In genomic region chr17:28048425-28048824, GRCm38 (mm10) we compare ENCODE assay signal across 9 mouse cellular contexts. TPM values are rescaled to one million over a fixed set of nuclear protein-coding genes. Genes with fewer than 3 reads are reported as not detected.
DNase-seq lines count a peak whose midpoint lies in the region; ATAC-seq and TF ChIP-seq lines count a peak whose summit lies in the region.
"Had no signal": no experiment of that assay in that cellular context is flagged by ENCODE, and none has a peak within 500 bp of the region (broad histone marks: within the 10 kb centered on the region; RNA-seq: fewer than 3 reads in every experiment).

No protein-coding gene starts in this region.

- H3K9me3 ChIP-seq in hindbrain, embryonic 16.5 days (ENCODE audit: control insufficient read depth, low read length), result no peaks in the 10 kb centered on the region
- no peaks in the 10 kb centered on the region for H3K9me3 ChIP-seq in midbrain, embryonic 11.5 days (ENCODE audit: control insufficient read depth, low read length)
- H3K9me3 ChIP-seq: limb, embryonic 12.5 days had no signal

- H3K4me3 ChIP-seq in thymus, adult 2 months (ENCODE audit: control insufficient read depth, insufficient read depth, low read length), result no peak overlapping the region
- no peak overlapping the region for H3K4me3 ChIP-seq in hindbrain, embryonic 16.5 days (ENCODE audit: low read length)
- H3K4me3 ChIP-seq in midbrain, embryonic 11.5 days (ENCODE audit: low read depth, low read length), result no peak overlapping the region
- H3K4me3 ChIP-seq: limb, embryonic 12.5 days had no signal

- no peak overlapping the region for H3K4me2 ChIP-seq in hindbrain, embryonic 16.5 days (ENCODE audit: low read length)
- no peak overlapping the region for H3K4me2 ChIP-seq in midbrain, embryonic 11.5 days
- H3K4me2 ChIP-seq: limb, embryonic 12.5 days had no signal

- DNase-seq in CD4-positive, CD25-positive, alpha-beta regulatory T cell, adult 2 months (ENCODE audit: low read depth, low spot score), result peak; percentile 50
- DNase-seq in thymus, adult 2 months, result peak; percentile 46
- DNase-seq in thymus, adult 18-20 months, result no peak
- no peak for DNase-seq in midbrain, embryonic 11.5 days (ENCODE audit: low spot score, missing footprints)
- DNase-seq in adrenal gland, postnatal 4 days (ENCODE audit: low spot score in 2 of 2), result no peak
- no peak for DNase-seq in urinary bladder, postnatal 4 days (ENCODE audit: low spot score in 2 of 2)

- no peaks in the 10 kb centered on the region for H3K4me1 ChIP-seq in thymus, adult 2 months (replicated peaks; ENCODE audit: control insufficient read depth, insufficient read depth, low read length)
- H3K4me1 ChIP-seq in hindbrain, embryonic 16.5 days (ENCODE audit: control insufficient read depth, insufficient read depth, low read depth, low read length), result peaks cover 2% of the 10 kb centered on the region; the same call in 1 of the 2 replicates
- no peaks in the 10 kb centered on the region for H3K4me1 ChIP-seq in midbrain, embryonic 11.5 days (ENCODE audit: control insufficient read depth, insufficient read depth, low read length)

- H3K27ac ChIP-seq in thymus, adult 2 months (ENCODE audit: control insufficient read depth, insufficient read depth, low read length), result no peak overlapping the region
- no peak overlapping the region for H3K27ac ChIP-seq in hindbrain, embryonic 16.5 days (ENCODE audit: low read depth, low read length)
- no peak overlapping the region for H3K27ac ChIP-seq in midbrain, embryonic 11.5 days (ENCODE audit: low read depth, low read length)
- H3K27ac ChIP-seq: limb, embryonic 12.5 days had no signal

- no peak overlapping the region for H3K9ac ChIP-seq in hindbrain, embryonic 16.5 days (ENCODE audit: low read depth, low read length)
- H3K9ac ChIP-seq in midbrain, embryonic 11.5 days (ENCODE audit: low read length), result peak overlapping the region; percentile 12; the same call in 1 of the 2 replicates
- H3K9ac ChIP-seq: limb, embryonic 12.5 days had no signal

- 70% methylated on average over 4 of the region's 4 CpGs for WGBS in thymus, adult 2 months
- WGBS in hindbrain, embryonic 16.5 days, result 42% methylated on average over 4 of the region's 4 CpGs
- WGBS in midbrain, embryonic 11.5 days, result 47% methylated on average over 4 of the region's 4 CpGs

- peak; percentile 89; the same call in 1 of the 2 replicates for TF ChIP-seq CTCF in thymus, adult 2 months (IDR thresholded peaks at IDR 0.05; ENCODE audit: borderline replicate concordance, control insufficient read depth, extremely low read depth, insufficient read depth, low read length, poor library complexity)

- H3K27me3 ChIP-seq in thymus, adult 2 months (ENCODE audit: control insufficient read depth, insufficient read depth, low read length), result no peaks in the 10 kb centered on the region
- H3K27me3 ChIP-seq in hindbrain, embryonic 16.5 days (replicated peaks; ENCODE audit: control insufficient read depth, insufficient read depth, low read length), result no peaks in the 10 kb centered on the region
- H3K27me3 ChIP-seq in midbrain, embryonic 11.5 days (ENCODE audit: control insufficient read depth, insufficient read depth, low read length), result no peaks in the 10 kb centered on the region
- H3K27me3 ChIP-seq: limb, embryonic 12.5 days had no signal

- H3K36me3 ChIP-seq in thymus, adult 2 months (ENCODE audit: control insufficient read depth, insufficient read depth, low read length), result peaks cover 21% of the 10 kb centered on the region
- H3K36me3 ChIP-seq in hindbrain, embryonic 16.5 days (ENCODE audit: control insufficient read depth, insufficient read depth, low read length), result peaks cover 9% of the 10 kb centered on the region
- 0 out of 2 replicates have a peak, but pooled peaks cover 3% of the 10 kb centered on the region for H3K36me3 ChIP-seq in midbrain, embryonic 11.5 days (ENCODE audit: control insufficient read depth, insufficient read depth, low read length)

- ATAC-seq in CD4-positive, CD25-positive, alpha-beta regulatory T cell, adult 4 months, result no peak
- peak; percentile 74 for ATAC-seq in hindbrain, embryonic 16.5 days
- peak; percentile 76 for ATAC-seq in midbrain, embryonic 11.5 days (ENCODE audit: low FRiP score)

- TF ChIP-seq POLR2A in thymus, adult 2 months (IDR thresholded peaks at IDR 0.05; ENCODE audit: control insufficient read depth, extremely low read depth, insufficient read depth, low read length, poor library complexity), result no peak

RNA-seq across cellular contexts. Expression of gene Tcp11, which starts 32.0 kb away (rescaled TPM):
- polyA plus RNA-seq in CD4-positive, CD25-positive, alpha-beta regulatory T cell, adult 4 months (2017; shearing (Covaris generic)), result 1 to 10 TPM; 3.1 to 3.8 TPM
- 3.3 and 5.0 TPM in 2 replicates for polyA plus RNA-seq in thymus, adult 2 months (2012; rRNA removed)
- polyA plus RNA-seq in hindbrain, embryonic 16.5 days (2015; fragmentation: Nextera tagmentation; extraction: Ambion mirVana), result 1.4 and 1.6 TPM in 2 replicates
- polyA plus RNA-seq in midbrain, embryonic 11.5 days (2014; fragmentation: Nextera tagmentation; extraction: Ambion mirVana), result 0.70 and 1.0 TPM in 2 replicates
- total RNA-seq in adrenal gland, postnatal 4 days (2021), result 1 to 10 TPM in 1 of 2 experiments, under 1 TPM in 1; 0.31 to 3.3 TPM

Comparison
In these comparisons a context has a peak if more than half of its experiments do, and no peak if none do; other contexts are left out.
1. DNase-seq: peak in CD4-positive, CD25-positive, alpha-beta regulatory T cell, adult 2 months (single experiment) and thymus, adult 2 months (single experiment); none in thymus, adult 18-20 months (0 of 2), midbrain, embryonic 11.5 days (single experiment), adrenal gland, postnatal 4 days (0 of 2) and urinary bladder, postnatal 4 days (0 of 2).